Mouse (Mus musculus) liver, postnatal 0 days (tissue): ENCODE measurements at regions not wholly inside any gene's neighbourhood (a gene's known extent, or its start where the extent isn't known, plus 50 kb on each side); places are given as distances from the start of the nearest gene placed in this dataset.

Experiments
- ATAC-seq: fragments of 200-750 bp; cut with Nextera tagmentation; 2 replicates; pipeline ENCODE4 v1.8.0; 2017; ENCODE audit warnings: mild to moderate bottlenecking, moderate library complexity
- DNase-seq: peaks from one replicate; pipeline ENCODE4 v3.0.0-alpha.2; 2016
- H3K27ac ChIP-seq: fragments of 300-500 bp; sonication (generic); 2 replicates; pipeline ENCODE4 v1.5.1; 2014; ENCODE audit warnings: antibody characterized with exemption, moderate library complexity, mild to moderate bottlenecking, low read depth
- H3K27me3 ChIP-seq: fragments of 300-500 bp; sonication (generic); 2 replicates; pipeline ENCODE4 v1.6.1; 2014; ENCODE audit warnings: low read length, control low read depth, mixed read lengths; ENCODE audit not compliant: insufficient read depth
- H3K36me3 ChIP-seq: fragments of 300-500 bp; sonication (generic); replicated peaks from 2 replicates; pipeline ENCODE4 v1.6.1; 2014; ENCODE audit warnings: mild to moderate bottlenecking, control low read depth, low read length, moderate library complexity, mixed read lengths; ENCODE audit not compliant: insufficient read depth
- H3K4me1 ChIP-seq: fragments of 300-500 bp; sonication (generic); 2 replicates; pipeline ENCODE4 v1.6.1; 2014; ENCODE audit warnings: antibody characterized with exemption, mild to moderate bottlenecking, control low read depth; ENCODE audit not compliant: insufficient read depth
- H3K4me2 ChIP-seq: fragments of 300-500 bp; sonication (generic); 2 replicates; pipeline ENCODE4 v1.6.1; 2014; ENCODE audit warnings: low read depth, mild to moderate bottlenecking, low read length, moderate library complexity, mixed read lengths
- H3K4me3 ChIP-seq: fragments of 300-500 bp; sonication (generic); 2 replicates; pipeline ENCODE4 v1.5.1; 2014; ENCODE audit warnings: low read depth, low read length
- H3K9ac ChIP-seq: fragments of 300-500 bp; sonication (generic); replicated peaks from 2 replicates; pipeline ENCODE4 v1.6.1; 2014; ENCODE audit warnings: mild to moderate bottlenecking, moderate library complexity
- H3K9me3 ChIP-seq: fragments of 300-500 bp; sonication (generic); 2 replicates; pipeline ENCODE4 v1.6.1; 2016; ENCODE audit warnings: mild to moderate bottlenecking, control low read depth, low read length, mixed read lengths
- CTCF ChIP-seq: sonication (generic); IDR thresholded peaks from 2 replicates; pipeline ENCODE4 v1.5.1; 2016; ENCODE audit warnings: antibody characterized with exemption, low read depth
- EP300 ChIP-seq: IDR thresholded peaks from 2 replicates; pipeline ENCODE4 v1.6.1; 2016; ENCODE audit warnings: antibody characterized with exemption, low read depth, mild to moderate bottlenecking
- WGBS: fragments of 180-500 bp; shearing (Covaris S2); extraction: QIAGEN DNeasy Blood & Tissue Kit; methylation state at CpG from one replicate; pipeline ENCODE4 v1.1.7; 2014; ENCODE audit not compliant: insufficient replicate concordance; 5-methylcytosine and 5-hydroxymethylcytosine counted together

DNA sequence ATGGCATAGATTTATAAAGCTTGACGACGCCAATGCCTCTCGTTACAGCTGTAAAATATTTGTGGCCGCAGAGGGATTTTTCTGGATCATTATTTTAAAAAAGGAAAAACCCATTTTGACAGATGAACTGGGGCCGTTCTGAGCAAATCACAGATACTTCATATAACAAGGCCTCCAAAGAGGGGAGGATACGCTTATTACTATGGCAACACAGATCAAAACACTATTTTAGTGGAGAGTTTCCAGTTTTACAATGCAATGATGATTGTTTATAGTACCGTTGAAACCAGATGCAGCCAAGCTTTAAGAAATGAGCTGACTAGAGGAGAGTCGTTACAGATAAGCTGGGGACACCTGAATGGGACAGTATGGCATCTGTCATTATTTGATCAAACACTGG lies 287.8 kb downstream of the Zfp326 start:
- H3K9me3 ChIP-seq: no peaks in the 10 kb centered on the region
- H3K27me3 ChIP-seq: no peaks in the 10 kb centered on the region
- no peak overlapping the region for H3K4me3 ChIP-seq
- TF ChIP-seq EP300: no peak
- TF ChIP-seq CTCF: no peak
- H3K9ac ChIP-seq: no peak overlapping the region
- H3K4me1 ChIP-seq: no peaks in the 10 kb centered on the region
- no peak for ATAC-seq
- H3K4me2 ChIP-seq: no peak overlapping the region
- no peaks in the 10 kb centered on the region for H3K36me3 ChIP-seq
- H3K27ac ChIP-seq: no peak overlapping the region
- no peak for DNase-seq
- WGBS: 78% methylated on average over 8 of the region's 8 CpGs

GRCm38 (mm10) chr5:106162981-106163653 lies 286.8 kb downstream of the Zfp326 start:
- H3K27ac ChIP-seq: no peak overlapping the region
- H3K36me3 ChIP-seq: no peaks in the 10 kb centered on the region
- ATAC-seq (no peak), DNase-seq (no peak)
- H3K4me1 ChIP-seq: no peaks in the 10 kb centered on the region
- no peak overlapping the region for H3K9ac ChIP-seq
- no peaks in the 10 kb centered on the region for H3K27me3 ChIP-seq
- H3K9me3 ChIP-seq: no peaks in the 10 kb centered on the region
- 47% methylated on average over 12 of the region's 12 CpGs for WGBS
- no peak overlapping the region for H3K4me2 ChIP-seq
- H3K4me3 ChIP-seq: no peak overlapping the region
- no peak for TF ChIP-seq EP300
- no peak for TF ChIP-seq CTCF

GRCm38 (mm10) chr5:106139109-106139508 lies 262.7 kb downstream of the Zfp326 start:
- no peaks in the 10 kb centered on the region for H3K36me3 ChIP-seq
- TF ChIP-seq EP300 (no peak), CTCF (no peak)
- no peak overlapping the region for H3K9ac ChIP-seq
- H3K4me1 ChIP-seq: no peaks in the 10 kb centered on the region
- no peak for DNase-seq
- no peak overlapping the region for H3K27ac ChIP-seq
- no peak for ATAC-seq
- no peaks in the 10 kb centered on the region for H3K9me3 ChIP-seq
- H3K27me3 ChIP-seq: no peaks in the 10 kb centered on the region
- no peak overlapping the region for H3K4me3 ChIP-seq
- no peak overlapping the region for H3K4me2 ChIP-seq

GRCm38 (mm10) chr5:106122928-106123327 lies 246.6 kb downstream of the Zfp326 start:
- DNase-seq (no peak), ATAC-seq (no peak)
- Histone ChIP-seq H3K27ac (no peak overlapping the region), H3K4me2 (no peak overlapping the region), H3K4me1 (no peaks in the 10 kb centered on the region), H3K4me3 (no peak overlapping the region), H3K36me3 (no peaks in the 10 kb centered on the region), H3K9ac (no peak overlapping the region), H3K9me3 (no peaks in the 10 kb centered on the region), H3K27me3 (no peaks in the 10 kb centered on the region)
- TF ChIP-seq EP300 (no peak), CTCF (no peak)
- WGBS: 54% methylated on average over 3 of the region's 3 CpGs

- Histone ChIP-seq H3K27ac (no peak overlapping the region), H3K4me1 (no peaks in the 10 kb centered on the region), H3K27me3 (no peaks in the 10 kb centered on the region), H3K4me3 (no peak overlapping the region), H3K9ac (no peak overlapping the region), H3K36me3 (no peaks in the 10 kb centered on the region), H3K9me3 (no peaks in the 10 kb centered on the region), H3K4me2 (no peak overlapping the region)
- DNase-seq (no peak), ATAC-seq (no peak)
- TF ChIP-seq EP300 (no peak), CTCF (no peak)
- WGBS: 64% methylated on average over 1 of the region's 1 CpGs
Measured at GRCm38 (mm10) chr5:106119584-106119983, 243.2 kb downstream of the Zfp326 start.

- H3K4me3 ChIP-seq: no peak overlapping the region
- H3K36me3 ChIP-seq: no peaks in the 10 kb centered on the region
- no peak overlapping the region for H3K27ac ChIP-seq
- no peak overlapping the region for H3K9ac ChIP-seq
- no peak overlapping the region for H3K4me2 ChIP-seq
- no peaks in the 10 kb centered on the region for H3K4me1 ChIP-seq
- ATAC-seq: no peak
- H3K9me3 ChIP-seq: no peaks in the 10 kb centered on the region
- no peak for DNase-seq
- no peak for TF ChIP-seq EP300
- no peak for TF ChIP-seq CTCF
- WGBS: 61% methylated on average over 3 of the region's 3 CpGs
- no peaks in the 10 kb centered on the region for H3K27me3 ChIP-seq
Measured at GRCm38 (mm10) chr5:106113186-106113585, 236.8 kb downstream of the Zfp326 start.

GRCm38 (mm10) chr5:106108474-106108971 lies 232.2 kb downstream of the Zfp326 start:
- H3K4me2 ChIP-seq: no peak overlapping the region
- no peak for DNase-seq
- H3K27ac ChIP-seq: no peak overlapping the region
- 41% methylated on average over 8 of the region's 8 CpGs for WGBS
- no peak overlapping the region for H3K4me3 ChIP-seq
- TF ChIP-seq CTCF (no peak), EP300 (no peak)
- no peaks in the 10 kb centered on the region for H3K27me3 ChIP-seq
- ATAC-seq: no peak
- H3K4me1 ChIP-seq: no peaks in the 10 kb centered on the region
- H3K9me3 ChIP-seq: no peaks in the 10 kb centered on the region
- H3K36me3 ChIP-seq: no peaks in the 10 kb centered on the region
- no peak overlapping the region for H3K9ac ChIP-seq
